In genomic region chr13:53533738-53534137, GRCm38 (mm10) we compare ENCODE assay signal across 30 mouse cellular contexts.
DNase-seq lines count a peak whose midpoint lies in the region; ATAC-seq and TF ChIP-seq lines count a peak whose summit lies in the region.
"Had no signal": no experiment of that assay in that cellular context is flagged by ENCODE, and none has a peak within 500 bp of the region (broad histone marks: within the 10 kb centered on the region; RNA-seq: fewer than 3 reads in every experiment).

No protein-coding gene starts in this region.

- peak overlapping the region; percentile 23; the same call in 1 of the 2 replicates for H3K4me2 ChIP-seq in limb, embryonic 13.5 days (replicated peaks)
- H3K4me2 ChIP-seq in hindbrain, embryonic 14.5 days (replicated peaks) = no peak overlapping the region
- H3K4me2 ChIP-seq: embryonic facial prominence, embryonic 12.5 days; heart, embryonic 15.5 days; intestine, embryonic 15.5 days; liver, embryonic 11.5 days; midbrain, embryonic 12.5 days had no signal

- no peak for DNase-seq in testis, postnatal 10 days (ENCODE audit: low spot score)
- DNase-seq in embryonic facial prominence, embryonic 10.5 days (ENCODE audit: low spot score) = peak; percentile 39
- DNase-seq in retina, embryonic 14.5 days (ENCODE audit: low spot score) = no peak
- no peak for DNase-seq in hindbrain, embryonic 14.5 days (ENCODE audit: low spot score)
- DNase-seq: adrenal gland, postnatal 10 days; B cell, adult 2 months; cerebellum, adult 11 months; cerebellum, adult 9-10 months; forebrain, postnatal 0 days; gastrocnemius, postnatal 10 days; kidney, adult 2 months; kidney, postnatal 36 days; left cerebral cortex, postnatal 4 days; lung, postnatal 4 days; right cerebral cortex, adult 18-20 months; spleen, adult 18-20 months; thymus, adult 2 months had no signal

- H3K36me3 ChIP-seq in testis, adult 2 months (ENCODE audit: control insufficient read depth, insufficient read depth, low read length) = no peaks in the 10 kb centered on the region
- no peaks in the 10 kb centered on the region for H3K36me3 ChIP-seq in embryonic facial prominence, embryonic 10.5 days (replicated peaks)
- H3K36me3 ChIP-seq in limb, embryonic 13.5 days = no peaks in the 10 kb centered on the region
- H3K36me3 ChIP-seq in hindbrain, embryonic 14.5 days (replicated peaks; ENCODE audit: control insufficient read depth, insufficient read depth) = no peaks in the 10 kb centered on the region
- H3K36me3 ChIP-seq: embryonic facial prominence, embryonic 12.5 days; forebrain, embryonic 10.5 days; heart, embryonic 10.5 days; heart, embryonic 15.5 days; intestine, embryonic 15.5 days; midbrain, embryonic 12.5 days had no signal

- peaks cover 5% of the 10 kb centered on the region for H3K4me1 ChIP-seq in testis, adult 2 months (ENCODE audit: control insufficient read depth, insufficient read depth, low read length)
- H3K4me1 ChIP-seq in embryonic facial prominence, embryonic 10.5 days = peaks cover 27% of the 10 kb centered on the region
- peaks cover 48% of the 10 kb centered on the region for H3K4me1 ChIP-seq in limb, embryonic 13.5 days
- H3K4me1 ChIP-seq in hindbrain, embryonic 14.5 days (replicated peaks; ENCODE audit: control insufficient read depth, insufficient read depth, low read length) = no peaks in the 10 kb centered on the region
- H3K4me1 ChIP-seq: forebrain, embryonic 10.5 days; heart, embryonic 10.5 days; heart, embryonic 15.5 days; intestine, embryonic 15.5 days; midbrain, embryonic 12.5 days had no signal

- peak overlapping the region; percentile 71 for H3K4me3 ChIP-seq in testis, adult 2 months (ENCODE audit: control insufficient read depth, low read depth, low read length)
- H3K4me3 ChIP-seq in embryonic facial prominence, embryonic 10.5 days = no peak overlapping the region
- no peak overlapping the region for H3K4me3 ChIP-seq in limb, embryonic 13.5 days
- no peak overlapping the region for H3K4me3 ChIP-seq in hindbrain, embryonic 14.5 days (replicated peaks; ENCODE audit: low read length)
- H3K4me3 ChIP-seq: embryonic facial prominence, embryonic 12.5 days; forebrain, embryonic 10.5 days; heart, embryonic 10.5 days; heart, embryonic 15.5 days; intestine, embryonic 15.5 days; layer of hippocampus, adult 2 months; megakaryocyte, embryonic 14.5 days; midbrain, embryonic 12.5 days; myocyte had no signal

- 51% methylated on average over 8 of the region's 8 CpGs for WGBS in embryonic facial prominence, embryonic 10.5 days
- WGBS in limb, embryonic 13.5 days = 6% methylated on average over 8 of the region's 8 CpGs
- 59% methylated on average over 8 of the region's 8 CpGs for WGBS in hindbrain, embryonic 14.5 days

- H3K27ac ChIP-seq in testis, adult 2 months (ENCODE audit: control insufficient read depth, insufficient read depth, low read depth, low read length) = no peak overlapping the region
- H3K27ac ChIP-seq in embryonic facial prominence, embryonic 10.5 days (replicated peaks) = no peak overlapping the region
- no peak overlapping the region for H3K27ac ChIP-seq in limb, embryonic 13.5 days
- H3K27ac ChIP-seq in hindbrain, embryonic 14.5 days = no peak overlapping the region
- H3K27ac ChIP-seq: embryonic facial prominence, embryonic 12.5 days; forebrain, embryonic 10.5 days; heart, embryonic 10.5 days; heart, embryonic 15.5 days; hindbrain, postnatal 0 days; intestine, embryonic 15.5 days; layer of hippocampus, adult 2 months; midbrain, embryonic 12.5 days had no signal

- ATAC-seq in limb, embryonic 13.5 days (ENCODE audit: low FRiP score, low read depth) = no peak
- no peak for ATAC-seq in hindbrain, embryonic 14.5 days (ENCODE audit: low FRiP score)
- ATAC-seq: forebrain, postnatal 0 days; hindbrain, postnatal 0 days; intestine, embryonic 15.5 days had no signal

- no peak overlapping the region for H3K9ac ChIP-seq in limb, embryonic 13.5 days
- no peak overlapping the region for H3K9ac ChIP-seq in hindbrain, embryonic 14.5 days
- H3K9ac ChIP-seq: embryonic facial prominence, embryonic 12.5 days; forebrain, postnatal 0 days; heart, embryonic 15.5 days; intestine, embryonic 15.5 days; midbrain, embryonic 12.5 days had no signal

- no peaks in the 10 kb centered on the region for H3K27me3 ChIP-seq in testis, adult 2 months (ENCODE audit: control insufficient read depth, insufficient read depth, low read length)
- peaks cover 12% of the 10 kb centered on the region for H3K27me3 ChIP-seq in embryonic facial prominence, embryonic 10.5 days (replicated peaks; ENCODE audit: low read depth, poor library complexity, severe bottlenecking)
- H3K27me3 ChIP-seq in limb, embryonic 13.5 days = 0 out of 2 replicates have a peak, but pooled peaks cover 3% of the 10 kb centered on the region
- no peaks in the 10 kb centered on the region for H3K27me3 ChIP-seq in hindbrain, embryonic 14.5 days (ENCODE audit: control insufficient read depth, insufficient read depth, low read length)
- H3K27me3 ChIP-seq: embryonic facial prominence, embryonic 12.5 days; heart, embryonic 15.5 days; intestine, embryonic 15.5 days had no signal

- TF ChIP-seq POLR2A in testis, adult 2 months (IDR thresholded peaks at IDR 0.05; ENCODE audit: control insufficient read depth, low read depth, low read length) = no peak

- no peaks in the 10 kb centered on the region for H3K9me3 ChIP-seq in embryonic facial prominence, embryonic 10.5 days
- no peaks in the 10 kb centered on the region for H3K9me3 ChIP-seq in limb, embryonic 13.5 days
- no peaks in the 10 kb centered on the region for H3K9me3 ChIP-seq in hindbrain, embryonic 14.5 days (ENCODE audit: control insufficient read depth, low read length)
- H3K9me3 ChIP-seq: embryonic facial prominence, embryonic 12.5 days; forebrain, embryonic 10.5 days; heart, embryonic 10.5 days; heart, embryonic 15.5 days; intestine, embryonic 15.5 days; midbrain, embryonic 12.5 days had no signal

- TF ChIP-seq CTCF in testis, adult 2 months (IDR thresholded peaks at IDR 0.05; ENCODE audit: control insufficient read depth, insufficient read depth, insufficient replicate concordance, low read depth, low read length) = no peak
